In genomic region chr6:54231769-54232558, GRCm38 (mm10) we compare ENCODE assay signal across 18 mouse cellular contexts.
"Had no signal": no experiment of that assay in that cellular context is flagged by ENCODE, and none has a peak within 500 bp of the region (broad histone marks: within the 10 kb centered on the region; RNA-seq: fewer than 3 reads in every experiment).

No protein-coding gene starts in this region.

- H3K36me3 ChIP-seq: liver, embryonic 13.5 days; midbrain, embryonic 12.5 days; neural tube, embryonic 12.5 days; neural tube, embryonic 15.5 days; stomach, embryonic 15.5 days had no signal

- H3K4me3 ChIP-seq: left cerebral cortex, adult 2 months; liver, embryonic 13.5 days; midbrain, embryonic 12.5 days; neural tube, embryonic 12.5 days; neural tube, embryonic 15.5 days; stomach, embryonic 15.5 days had no signal

- H3K9ac ChIP-seq: liver, embryonic 13.5 days; lung, embryonic 14.5 days; midbrain, embryonic 12.5 days; neural tube, embryonic 12.5 days; neural tube, embryonic 15.5 days; stomach, embryonic 15.5 days had no signal

- ATAC-seq: lung, postnatal 0 days had no signal

- H3K9me3 ChIP-seq: liver, embryonic 13.5 days; midbrain, embryonic 12.5 days; neural tube, embryonic 12.5 days; neural tube, embryonic 15.5 days; stomach, embryonic 15.5 days had no signal

- H3K4me1 ChIP-seq: liver, embryonic 13.5 days; stomach, embryonic 15.5 days had no signal

- DNase-seq: kidney, adult 18-20 months; kidney, postnatal 25 days; layer of hippocampus, postnatal 36 days; liver, embryonic 13.5 days; lung, embryonic 14.5 days; right cerebral cortex, adult 18-20 months; right cerebral cortex, postnatal 14 days; right cerebral cortex, postnatal 4 days; spleen, adult 18-20 months; thymus, postnatal 36 days had no signal

- H3K27ac ChIP-seq: kidney, postnatal 0 days; left cerebral cortex, adult 2 months; liver, embryonic 13.5 days; macrophage; midbrain, embryonic 12.5 days; neural tube, embryonic 12.5 days; neural tube, embryonic 15.5 days; stomach, embryonic 15.5 days had no signal

- H3K4me2 ChIP-seq: liver, embryonic 13.5 days; lung, embryonic 14.5 days; midbrain, embryonic 12.5 days; neural tube, embryonic 12.5 days; neural tube, embryonic 15.5 days; stomach, embryonic 15.5 days had no signal

- H3K27me3 ChIP-seq: liver, embryonic 13.5 days; neural tube, embryonic 12.5 days; stomach, embryonic 15.5 days had no signal
